Mouse (Mus musculus) hindbrain, embryonic 16.5 days (tissue): ENCODE measurements at regions not wholly inside any gene's neighbourhood (a gene's known extent, or its start where the extent isn't known, plus 50 kb on each side); places are given as distances from the start of the nearest gene placed in this dataset.

Experiments used
- ATAC-seq: fragments of 200-750 bp; cut with Nextera tagmentation; 2 replicates; pipeline ENCODE4 v1.8.0; 2017; ENCODE audit warnings: moderate TSS enrichment, moderate library complexity
- H3K27ac ChIP-seq: fragments of 300-500 bp; sonication (generic); 2 replicates; pipeline ENCODE4 v1.5.1; 2014; ENCODE audit warnings: low read depth, mild to moderate bottlenecking, control low read depth, low read length, moderate library complexity
- H3K27me3 ChIP-seq: fragments of 300-500 bp; sonication (generic); replicated peaks from 2 replicates; pipeline ENCODE4 v1.6.1; 2014; ENCODE audit warnings: low read length; ENCODE audit not compliant: control insufficient read depth, insufficient read depth
- H3K36me3 ChIP-seq: fragments of 300-500 bp; sonication (generic); 2 replicates; pipeline ENCODE4 v1.6.1; 2014; ENCODE audit warnings: mild to moderate bottlenecking, low read length, moderate library complexity, mixed read lengths; ENCODE audit not compliant: control insufficient read depth, insufficient read depth
- H3K4me1 ChIP-seq: fragments of 300-500 bp; sonication (generic); 2 replicates; pipeline ENCODE4 v1.6.1; 2014; ENCODE audit warnings: low read depth, low read length; ENCODE audit not compliant: control insufficient read depth, insufficient read depth
- H3K4me2 ChIP-seq: fragments of 300-500 bp; sonication (generic); 2 replicates; pipeline ENCODE4 v1.6.1; 2014; ENCODE audit warnings: mild to moderate bottlenecking, low read length, control low read depth, moderate library complexity
- H3K4me3 ChIP-seq: fragments of 300-500 bp; sonication (generic); 2 replicates; pipeline ENCODE4 v1.5.1; 2014; ENCODE audit warnings: mild to moderate bottlenecking, low read length, control low read depth, moderate library complexity
- H3K9ac ChIP-seq: fragments of 300-500 bp; sonication (generic); 2 replicates; pipeline ENCODE4 v1.6.1; 2014; ENCODE audit warnings: low read depth, mild to moderate bottlenecking, control low read depth, low read length, moderate library complexity
- H3K9me3 ChIP-seq: fragments of 300-500 bp; sonication (generic); 2 replicates; pipeline ENCODE4 v1.6.1; 2014; ENCODE audit warnings: mild to moderate bottlenecking, low read length, moderate library complexity; ENCODE audit not compliant: control insufficient read depth
- whole genome bisulfite sequencing: fragments of 180-500 bp; shearing (Covaris S2); extraction: QIAGEN DNeasy Blood & Tissue Kit; methylation state at CpG from one replicate; pipeline ENCODE4 v1.1.7; 2014; 5-methylcytosine and 5-hydroxymethylcytosine counted together

DNA sequence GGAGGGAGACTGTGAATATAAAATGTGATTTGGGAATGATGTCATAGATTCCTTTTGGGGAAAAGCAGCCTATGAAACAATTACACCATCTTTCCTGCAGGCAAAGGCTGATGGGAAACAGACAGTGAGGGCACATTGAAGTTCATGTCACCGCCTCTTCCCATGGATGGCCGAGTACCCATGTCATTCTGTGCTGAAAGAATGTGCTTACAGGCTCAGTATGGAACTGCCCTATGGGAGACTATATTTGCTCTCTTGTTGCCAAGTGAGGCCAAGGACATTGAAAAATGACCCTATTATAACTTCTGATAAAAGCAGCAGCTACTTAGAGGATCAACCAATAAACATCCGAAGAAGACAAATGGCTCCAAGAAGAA lies 127.7 kb upstream of the Sash1 start:
- no peaks in the 10 kb centered on the region for H3K4me1 ChIP-seq
- H3K4me2 ChIP-seq = no peak overlapping the region
- no peaks in the 10 kb centered on the region for H3K36me3 ChIP-seq
- no peak overlapping the region for H3K9ac ChIP-seq
- no peak overlapping the region for H3K27ac ChIP-seq
- no peak overlapping the region for H3K4me3 ChIP-seq
- 53% methylated on average over 3 of the region's 3 CpGs for WGBS
- H3K9me3 ChIP-seq = no peaks in the 10 kb centered on the region
- H3K27me3 ChIP-seq = no peaks in the 10 kb centered on the region
- ATAC-seq = no peak

DNA sequence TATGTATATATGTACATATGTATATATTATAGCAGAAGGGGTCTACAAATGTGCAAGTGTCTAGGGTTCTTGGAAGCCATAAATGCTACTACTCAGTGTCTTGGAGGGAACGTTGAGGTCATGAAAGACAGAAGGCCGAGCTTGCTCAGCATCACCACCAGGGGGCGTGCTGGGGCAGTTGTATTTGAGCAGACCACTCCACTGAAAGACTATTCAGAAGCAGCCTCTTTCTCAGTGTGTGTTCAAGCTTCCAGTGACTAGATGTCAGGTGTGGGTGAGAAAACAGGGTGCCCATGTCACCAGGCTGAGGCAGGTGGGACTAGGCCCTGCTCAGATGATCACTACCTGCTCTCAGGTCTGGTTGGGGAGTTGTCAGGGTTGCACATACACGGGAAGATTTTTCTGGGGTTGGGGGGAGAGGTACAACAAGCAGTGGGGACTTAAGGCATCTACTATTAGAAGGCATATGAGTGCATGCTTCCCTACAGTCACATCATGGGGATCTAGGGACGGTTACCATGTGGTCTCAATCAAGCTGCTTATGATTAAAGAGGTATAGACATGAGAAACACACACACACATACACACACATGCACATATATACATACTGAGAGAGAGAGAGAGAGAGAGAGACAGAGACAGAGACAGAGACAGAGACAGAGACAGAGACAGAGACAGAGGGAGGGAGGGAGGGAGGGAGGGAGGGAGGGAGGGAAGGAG lies 127.1 kb upstream of the Sash1 start:
- Histone ChIP-seq H3K9ac (no peak overlapping the region), H3K9me3 (no peaks in the 10 kb centered on the region), H3K4me2 (no peak overlapping the region), H3K27ac (no peak overlapping the region), H3K27me3 (no peaks in the 10 kb centered on the region), H3K36me3 (no peaks in the 10 kb centered on the region), H3K4me1 (no peaks in the 10 kb centered on the region), H3K4me3 (no peak overlapping the region)
- peak; percentile 57 for ATAC-seq
- WGBS = 36% methylated on average over 5 of the region's 5 CpGs

DNA sequence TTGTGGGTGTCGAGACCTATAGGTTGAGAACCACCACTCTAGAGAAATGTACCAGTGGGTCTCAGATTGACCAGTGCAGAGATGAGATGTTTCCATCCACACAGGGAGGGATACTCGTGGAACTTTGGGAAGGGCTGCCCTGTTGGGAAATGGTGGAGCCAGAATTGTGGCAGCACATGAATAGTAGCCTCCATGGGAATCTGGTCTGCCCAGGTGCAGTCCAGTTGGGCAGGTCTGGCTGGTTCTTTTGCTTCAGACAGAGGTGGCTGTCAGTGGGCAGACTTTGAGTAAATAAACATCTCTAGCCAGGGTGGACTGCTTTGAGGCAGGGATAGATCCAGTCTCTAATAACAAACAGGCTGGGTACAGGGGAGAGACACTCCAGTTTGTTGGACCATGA lies 126.0 kb upstream of the Sash1 start:
- H3K4me1 ChIP-seq = no peaks in the 10 kb centered on the region
- H3K36me3 ChIP-seq = no peaks in the 10 kb centered on the region
- no peaks in the 10 kb centered on the region for H3K27me3 ChIP-seq
- WGBS = 74% methylated on average over 2 of the region's 2 CpGs
- no peaks in the 10 kb centered on the region for H3K9me3 ChIP-seq
- ATAC-seq = no peak
- H3K27ac ChIP-seq = no peak overlapping the region
- no peak overlapping the region for H3K4me2 ChIP-seq
- no peak overlapping the region for H3K9ac ChIP-seq
- no peak overlapping the region for H3K4me3 ChIP-seq

DNA sequence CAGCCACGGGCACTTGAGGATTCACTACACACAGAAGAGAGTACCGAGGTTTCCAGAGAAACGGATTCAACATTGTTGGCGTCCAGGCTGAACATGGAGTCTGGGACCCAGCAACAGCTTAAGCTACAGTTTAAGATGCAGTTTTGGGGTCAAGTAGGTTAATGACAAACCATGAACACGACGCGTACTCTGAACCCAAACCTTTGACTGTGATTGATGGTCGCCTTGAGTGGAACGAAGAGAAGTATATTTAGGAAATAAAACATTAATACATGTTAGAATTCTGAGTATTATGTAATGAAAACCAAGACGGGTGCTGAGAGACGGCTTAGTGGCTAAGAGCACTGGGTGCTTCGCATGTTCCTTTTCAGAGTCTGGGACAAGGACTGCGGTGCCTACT lies 124.3 kb upstream of the Sash1 start:
- H3K27me3 ChIP-seq = no peaks in the 10 kb centered on the region
- 82% methylated on average over 13 of the region's 13 CpGs for WGBS
- no peaks in the 10 kb centered on the region for H3K36me3 ChIP-seq
- no peak overlapping the region for H3K4me3 ChIP-seq
- H3K27ac ChIP-seq = no peak overlapping the region
- no peak overlapping the region for H3K4me2 ChIP-seq
- H3K9ac ChIP-seq = no peak overlapping the region
- H3K4me1 ChIP-seq = no peaks in the 10 kb centered on the region
- no peak for ATAC-seq
- no peaks in the 10 kb centered on the region for H3K9me3 ChIP-seq

DNA sequence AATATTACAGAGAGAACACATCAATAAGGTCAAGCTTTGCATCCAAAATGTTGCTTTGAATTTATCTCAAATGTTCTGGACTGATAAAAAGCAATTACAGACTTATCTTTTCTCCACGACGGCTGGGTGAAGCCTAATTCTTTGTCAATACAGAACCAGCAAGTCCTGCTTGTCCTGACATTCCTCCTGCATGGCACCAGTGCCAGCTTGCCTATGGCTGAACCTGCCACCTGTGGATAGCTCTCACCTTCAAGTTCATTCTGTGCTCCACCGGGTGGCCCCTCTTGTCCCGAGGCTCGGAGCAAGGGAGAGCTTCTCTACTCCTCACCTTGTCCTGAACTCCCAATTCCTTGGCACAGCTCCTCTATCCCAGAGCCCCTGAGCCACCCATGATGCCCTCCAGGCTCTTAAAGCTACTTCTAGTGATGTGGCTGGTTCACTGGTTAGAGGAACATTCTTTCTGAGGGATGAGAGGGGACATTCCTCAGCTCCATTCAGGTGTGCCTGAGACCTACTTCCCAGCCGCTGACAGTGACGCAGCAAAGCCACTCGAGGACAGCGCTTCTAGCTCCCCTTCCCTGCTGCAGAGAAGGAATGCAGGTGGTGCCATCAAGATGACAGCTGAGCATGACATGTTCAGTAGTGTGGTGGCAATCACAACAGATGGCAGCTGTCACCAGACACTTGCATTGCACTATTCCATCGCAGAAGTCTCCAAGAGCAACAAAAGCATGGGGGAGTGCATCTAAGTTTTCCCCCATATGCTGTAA lies 119.5 kb upstream of the Sash1 start:
- no peak for ATAC-seq
- WGBS = 78% methylated on average over 10 of the region's 10 CpGs

DNA sequence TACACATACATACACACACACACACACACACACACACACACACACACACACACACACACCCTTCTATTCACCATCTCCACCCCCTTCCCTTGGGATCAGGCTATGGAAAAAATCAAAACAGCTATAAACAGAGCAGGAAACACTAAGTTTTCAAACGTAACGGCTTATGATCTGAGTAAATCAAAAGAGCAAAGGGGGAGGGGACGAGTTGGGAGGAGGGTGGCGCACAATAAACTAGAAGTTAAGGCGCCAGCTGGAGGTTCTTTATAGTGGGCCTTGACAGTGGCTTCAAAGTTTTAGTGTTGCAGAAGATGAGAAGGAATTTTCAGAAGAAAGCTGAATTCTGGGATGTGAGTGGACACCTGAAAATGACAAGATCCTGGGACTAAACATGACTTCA lies 116.4 kb upstream of the Sash1 start:
- H3K9me3 ChIP-seq = no peaks in the 10 kb centered on the region
- no peak overlapping the region for H3K27ac ChIP-seq
- H3K36me3 ChIP-seq = no peaks in the 10 kb centered on the region
- H3K4me2 ChIP-seq = no peak overlapping the region
- H3K4me1 ChIP-seq = no peaks in the 10 kb centered on the region
- no peak overlapping the region for H3K4me3 ChIP-seq
- H3K27me3 ChIP-seq = no peaks in the 10 kb centered on the region
- 84% methylated on average over 5 of the region's 5 CpGs for WGBS
- no peak overlapping the region for H3K9ac ChIP-seq
- ATAC-seq = no peak

More for the DNA sequence above, 119.5 kb upstream of the Sash1 start:
- H3K4me3 ChIP-seq = no peak overlapping the region
- no peaks in the 10 kb centered on the region for H3K36me3 ChIP-seq
- no peaks in the 10 kb centered on the region for H3K4me1 ChIP-seq
- no peak overlapping the region for H3K27ac ChIP-seq
- H3K9ac ChIP-seq = no peak overlapping the region
- no peak overlapping the region for H3K4me2 ChIP-seq
- no peaks in the 10 kb centered on the region for H3K9me3 ChIP-seq
- no peaks in the 10 kb centered on the region for H3K27me3 ChIP-seq

DNA sequence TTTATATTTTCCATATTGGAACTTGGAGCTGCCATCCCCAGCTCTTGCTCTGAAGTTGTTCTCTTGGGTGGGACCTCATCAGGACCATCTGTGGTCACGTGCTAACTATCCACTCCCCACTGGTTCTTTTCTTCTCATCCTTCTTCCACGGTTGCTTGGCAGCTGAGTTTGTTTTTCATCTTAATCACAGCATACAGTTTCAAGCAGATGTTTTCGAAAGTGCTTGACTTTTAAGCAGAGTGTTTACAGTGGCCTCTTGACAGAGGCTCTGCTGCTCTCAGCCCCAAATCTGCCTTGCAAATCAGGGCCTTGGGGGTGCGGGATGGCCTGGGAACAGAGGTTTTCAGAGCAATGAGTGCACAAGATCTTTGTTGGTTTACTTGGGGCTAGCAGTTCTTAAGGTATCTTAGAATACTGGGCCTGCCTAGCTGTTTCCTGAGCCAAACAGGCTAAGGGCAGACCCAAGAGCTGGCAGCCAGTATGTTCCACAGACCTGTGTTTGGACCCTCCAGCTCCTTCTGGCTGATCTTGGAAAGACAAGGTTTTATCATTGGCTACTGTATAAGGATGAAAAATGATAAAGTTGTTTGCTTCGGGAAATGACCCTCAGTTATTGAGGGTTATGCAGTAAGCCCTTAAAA lies 113.0 kb upstream of the Sash1 start:
- Histone ChIP-seq H3K36me3 (no peaks in the 10 kb centered on the region), H3K27me3 (no peaks in the 10 kb centered on the region), H3K4me1 (no peaks in the 10 kb centered on the region), H3K9me3 (no peaks in the 10 kb centered on the region), H3K27ac (no peak overlapping the region), H3K4me3 (no peak overlapping the region), H3K9ac (no peak overlapping the region), H3K4me2 (no peak overlapping the region)
- WGBS = 37% methylated on average over 5 of the region's 5 CpGs
- ATAC-seq = no peak

DNA sequence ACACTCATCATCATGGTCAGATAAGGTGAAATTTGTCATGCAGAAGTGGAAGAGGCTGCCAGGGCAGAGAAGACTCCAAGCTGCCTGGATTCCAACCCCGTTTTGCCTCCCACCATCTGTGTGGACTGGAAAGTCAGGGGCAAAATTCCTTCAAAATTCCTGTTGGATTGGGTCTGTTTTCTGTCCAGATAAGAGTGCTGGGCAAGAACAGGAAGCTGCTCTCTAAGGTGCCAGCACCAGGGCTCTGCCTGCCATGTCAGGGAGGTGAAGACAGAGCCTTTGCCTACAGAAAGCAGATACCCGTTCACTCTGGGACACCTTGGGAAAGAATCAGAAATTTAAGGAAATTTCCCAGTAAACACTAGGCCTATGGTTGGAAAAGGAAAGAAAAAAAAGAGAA lies 112.5 kb upstream of the Sash1 start:
- Histone ChIP-seq H3K4me3 (no peak overlapping the region), H3K36me3 (no peaks in the 10 kb centered on the region), H3K27me3 (no peaks in the 10 kb centered on the region), H3K9ac (no peak overlapping the region), H3K27ac (no peak overlapping the region), H3K4me2 (no peak overlapping the region), H3K4me1 (no peaks in the 10 kb centered on the region), H3K9me3 (no peaks in the 10 kb centered on the region)
- no peak for ATAC-seq
- 89% methylated on average over 2 of the region's 2 CpGs for WGBS

DNA sequence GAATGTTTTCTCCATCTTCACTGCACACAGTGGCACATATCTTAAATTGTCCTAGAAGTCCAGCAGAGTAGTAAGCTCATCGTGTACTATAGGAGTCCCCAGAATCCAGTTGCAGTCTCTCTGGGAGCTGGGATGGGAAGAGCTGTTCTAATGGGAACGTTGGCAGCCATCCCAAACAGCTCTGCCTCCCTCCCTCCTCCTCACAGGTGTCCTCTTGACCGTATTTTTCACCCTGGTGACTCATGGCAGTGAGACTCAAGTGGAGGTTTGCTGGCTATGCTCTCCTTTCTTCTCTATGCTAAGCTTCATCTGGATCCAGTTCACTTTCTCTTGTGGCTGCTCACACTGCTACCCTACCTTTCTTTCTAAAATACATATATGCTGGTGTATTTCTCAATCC lies 109.2 kb upstream of the Sash1 start:
- H3K9ac ChIP-seq = no peak overlapping the region
- H3K27me3 ChIP-seq = no peaks in the 10 kb centered on the region
- H3K27ac ChIP-seq = no peak overlapping the region
- 60% methylated on average over 3 of the region's 3 CpGs for WGBS
- no peak for ATAC-seq
- no peaks in the 10 kb centered on the region for H3K9me3 ChIP-seq
- no peaks in the 10 kb centered on the region for H3K36me3 ChIP-seq
- H3K4me3 ChIP-seq = no peak overlapping the region
- no peak overlapping the region for H3K4me2 ChIP-seq
- no peaks in the 10 kb centered on the region for H3K4me1 ChIP-seq
